Mouse (Mus musculus) forebrain, embryonic 12.5 days (tissue): Measurements from ENCODE around the gene Smarcc2. TPM values are rescaled to one million over a fixed set of nuclear protein-coding genes. Genes with fewer than 3 reads are reported as not detected.

Source experiments
- ATAC-seq: fragments of 200-750 bp; cut with Nextera tagmentation; 2 replicates; pipeline ENCODE4 v1.8.0; 2017; ENCODE audit warnings: moderate TSS enrichment; ENCODE audit not compliant: low FRiP score
- H3K27ac ChIP-seq: fragments of 300-500 bp; sonication (generic); 2 replicates; pipeline ENCODE4 v1.5.1; 2016; ENCODE audit warnings: mild to moderate bottlenecking
- H3K27me3 ChIP-seq: fragments of 300-500 bp; sonication (generic); 2 replicates; pipeline ENCODE4 v1.6.1; 2016; ENCODE audit warnings: mild to moderate bottlenecking
- H3K36me3 ChIP-seq: fragments of 300-500 bp; sonication (generic); replicated peaks from 2 replicates; pipeline ENCODE4 v1.6.1; 2016; ENCODE audit warnings: mild to moderate bottlenecking
- H3K4me1 ChIP-seq: fragments of 300-500 bp; sonication (generic); 2 replicates; pipeline ENCODE4 v1.6.1; 2016
- H3K4me2 ChIP-seq: fragments of 300-500 bp; sonication (generic); 2 replicates; pipeline ENCODE4 v1.6.1; 2016; ENCODE audit warnings: mild to moderate bottlenecking, moderate library complexity
- H3K4me3 ChIP-seq: fragments of 300-500 bp; sonication (generic); replicated peaks from 2 replicates; pipeline ENCODE4 v1.5.1; 2016; ENCODE audit warnings: mild to moderate bottlenecking
- H3K9ac ChIP-seq: fragments of 300-500 bp; sonication (generic); 2 replicates; pipeline ENCODE4 v1.6.1; 2016; ENCODE audit warnings: mild to moderate bottlenecking
- H3K9me3 ChIP-seq: fragments of 300-500 bp; sonication (generic); 2 replicates; pipeline ENCODE4 v1.6.1; 2016
- WGBS: fragments of 180-500 bp; shearing (Covaris S2); methylation state at CpG from one replicate; pipeline ENCODE4 v1.1.7; 2016; 5-methylcytosine and 5-hydroxymethylcytosine counted together
- polyA plus RNA-seq: library from polyadenylated mRNA; unstranded; fragments of >200 nt; fragmentation: Nextera tagmentation; extraction: Ambion mirVana; gene quantifications from 2 replicates; pipeline ENCODE4 v1.2.1, GENCODE M21; 2016

Gene Smarcc2
- polyA plus RNA-seq, 1 experiment from 2014 or later, result 189 TPM

DNA sequence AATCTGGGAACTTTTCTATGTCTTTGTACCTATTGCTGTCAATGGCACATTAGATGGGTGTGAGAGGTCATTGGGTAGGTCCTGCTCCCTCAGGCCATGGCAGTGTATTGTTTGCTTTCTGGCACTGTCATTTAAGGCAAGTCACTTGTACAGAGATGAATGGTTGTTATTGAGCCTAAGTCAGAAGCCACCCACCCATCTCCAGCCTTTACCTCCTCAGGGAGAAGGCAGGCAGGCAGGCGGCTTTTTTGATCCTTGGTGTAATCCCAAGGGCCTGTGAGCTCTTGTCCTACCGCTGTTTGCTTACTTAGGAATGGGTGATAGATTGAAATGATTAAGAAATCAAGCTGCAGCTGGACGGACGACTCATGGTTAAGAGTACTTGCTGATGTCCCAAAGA, 29.6 kb upstream of the Smarcc2 start:
- no peaks in the 10 kb centered on the region for H3K4me1 ChIP-seq
- ATAC-seq, result no peak
- peaks cover 51% of the 10 kb centered on the region for H3K36me3 ChIP-seq
- H3K27me3 ChIP-seq, result no peaks in the 10 kb centered on the region
- H3K4me3 ChIP-seq, result no peak overlapping the region
- H3K27ac ChIP-seq, result no peak overlapping the region
- WGBS, result 89% methylated on average over 4 of the region's 4 CpGs
- H3K9ac ChIP-seq, result no peak overlapping the region
- no peaks in the 10 kb centered on the region for H3K9me3 ChIP-seq
- H3K4me2 ChIP-seq, result no peak overlapping the region

DNA sequence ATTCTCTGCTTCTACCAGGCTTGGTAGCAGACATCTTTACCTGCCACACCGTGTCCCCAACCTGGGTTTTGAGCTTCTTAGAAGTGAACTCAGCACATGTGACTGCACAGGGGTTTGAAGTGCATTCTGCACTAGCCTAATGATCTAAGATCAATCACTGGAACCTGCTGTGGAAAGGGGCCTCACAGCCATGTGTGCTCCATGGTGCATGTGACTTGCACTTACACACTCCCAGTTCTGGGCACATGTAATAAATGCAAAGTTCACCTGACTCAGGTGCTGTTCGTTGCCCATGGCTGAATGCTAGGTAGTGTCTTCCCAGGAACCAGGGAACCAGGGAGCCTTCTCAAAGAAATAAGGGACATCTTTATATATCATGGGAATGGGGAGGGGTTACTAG, 25.6 kb upstream of the Smarcc2 start:
- Histone ChIP-seq H3K4me3 (no peak overlapping the region), H3K27ac (no peak overlapping the region), H3K36me3 (peaks cover 82% of the 10 kb centered on the region), H3K27me3 (no peaks in the 10 kb centered on the region), H3K4me1 (no peaks in the 10 kb centered on the region), H3K9ac (no peak overlapping the region), H3K4me2 (no peak overlapping the region), H3K9me3 (no peaks in the 10 kb centered on the region)
- 97% methylated on average over 2 of the region's 2 CpGs for WGBS
- no peak for ATAC-seq

DNA sequence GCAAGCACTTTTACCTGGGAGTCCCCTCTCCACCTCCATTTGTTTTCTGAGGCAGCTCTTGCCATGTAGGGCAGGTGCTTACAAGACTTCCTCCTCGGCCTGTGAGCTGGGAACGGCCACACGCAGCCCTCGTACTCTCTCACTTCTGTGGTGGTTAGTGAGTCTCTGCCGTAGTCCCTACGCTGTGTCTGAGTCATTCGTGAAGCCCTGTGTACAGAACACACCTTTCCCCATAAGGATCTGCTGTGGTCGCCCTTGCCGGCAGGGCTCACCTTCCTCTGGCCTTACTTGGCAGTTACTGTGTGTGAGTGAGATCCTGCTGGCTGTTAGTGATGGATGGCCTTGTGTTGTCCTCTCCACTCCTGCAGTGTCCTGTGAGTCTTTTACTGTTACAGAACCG, 24.4 kb upstream of the Smarcc2 start:
- WGBS, result 92% methylated on average over 10 of the region's 10 CpGs
- Histone ChIP-seq H3K27ac (no peak overlapping the region), H3K4me2 (no peak overlapping the region), H3K9ac (no peak overlapping the region), H3K4me3 (no peak overlapping the region), H3K4me1 (no peaks in the 10 kb centered on the region), H3K36me3 (peaks cover 81% of the 10 kb centered on the region), H3K9me3 (no peaks in the 10 kb centered on the region), H3K27me3 (no peaks in the 10 kb centered on the region)
- no peak for ATAC-seq

DNA sequence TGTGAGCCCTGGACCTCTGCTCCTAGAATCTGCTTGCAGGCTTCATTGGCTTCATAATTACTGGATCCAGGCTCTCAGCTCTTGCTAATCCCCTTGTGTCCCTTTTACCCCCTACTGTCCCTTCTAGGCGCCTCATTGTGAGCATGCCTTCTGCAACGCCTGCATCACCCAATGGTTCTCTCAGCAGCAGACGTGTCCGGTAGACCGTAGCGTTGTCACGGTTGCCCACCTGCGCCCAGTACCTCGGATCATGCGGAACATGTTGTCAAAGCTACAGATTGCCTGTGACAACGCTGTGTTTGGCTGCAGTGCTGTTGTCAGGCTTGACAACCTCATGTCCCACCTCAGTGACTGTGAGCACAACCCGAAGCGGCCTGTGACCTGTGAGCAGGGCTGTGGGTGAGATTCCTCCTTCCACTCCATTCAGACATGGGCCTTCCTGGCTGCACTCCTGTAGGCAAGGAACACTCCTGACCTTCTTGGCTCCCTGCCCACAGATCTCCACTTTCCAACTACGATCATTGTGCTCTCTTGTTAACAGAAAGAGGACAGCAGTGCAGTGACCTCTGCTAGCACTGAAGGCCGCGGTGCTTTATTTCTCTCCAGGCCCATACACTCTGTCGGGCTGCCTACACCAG, 23.7 kb upstream of the Smarcc2 start:
- no peak overlapping the region for H3K9ac ChIP-seq
- WGBS, result 83% methylated on average over 17 of the region's 17 CpGs
- no peak overlapping the region for H3K4me3 ChIP-seq
- H3K4me2 ChIP-seq, result no peak overlapping the region
- H3K36me3 ChIP-seq, result peaks cover 81% of the 10 kb centered on the region
- H3K27ac ChIP-seq, result no peak overlapping the region
- no peaks in the 10 kb centered on the region for H3K4me1 ChIP-seq
- H3K9me3 ChIP-seq, result no peaks in the 10 kb centered on the region
- ATAC-seq, result no peak
- H3K27me3 ChIP-seq, result no peaks in the 10 kb centered on the region

DNA sequence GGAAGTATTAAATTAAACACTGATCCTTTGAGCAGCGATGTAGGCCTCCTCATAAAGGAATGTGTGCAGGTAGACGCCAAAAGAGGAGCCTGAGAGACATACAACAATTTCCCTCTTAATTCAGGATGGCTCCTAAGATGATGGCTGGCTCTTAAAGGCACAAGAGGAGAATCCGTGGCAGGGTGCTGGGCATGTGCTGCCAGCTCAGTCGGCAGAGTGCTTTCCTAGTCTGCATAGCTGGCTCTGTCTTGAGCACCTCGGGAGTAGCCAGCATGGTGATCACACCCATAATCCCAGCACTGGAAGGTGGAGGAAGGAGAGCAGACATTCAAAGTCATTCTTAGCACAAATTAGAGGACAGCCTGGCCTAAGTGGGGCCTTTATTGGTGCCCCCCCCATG, 23.2 kb upstream of the Smarcc2 start:
- H3K36me3 ChIP-seq, result peaks cover 81% of the 10 kb centered on the region
- no peaks in the 10 kb centered on the region for H3K27me3 ChIP-seq
- WGBS, result 91% methylated on average over 5 of the region's 5 CpGs
- H3K4me3 ChIP-seq, result no peak overlapping the region
- H3K9me3 ChIP-seq, result no peaks in the 10 kb centered on the region
- no peak for ATAC-seq
- H3K4me1 ChIP-seq, result no peaks in the 10 kb centered on the region
- H3K9ac ChIP-seq, result no peak overlapping the region
- no peak overlapping the region for H3K27ac ChIP-seq
- H3K4me2 ChIP-seq, result no peak overlapping the region

DNA sequence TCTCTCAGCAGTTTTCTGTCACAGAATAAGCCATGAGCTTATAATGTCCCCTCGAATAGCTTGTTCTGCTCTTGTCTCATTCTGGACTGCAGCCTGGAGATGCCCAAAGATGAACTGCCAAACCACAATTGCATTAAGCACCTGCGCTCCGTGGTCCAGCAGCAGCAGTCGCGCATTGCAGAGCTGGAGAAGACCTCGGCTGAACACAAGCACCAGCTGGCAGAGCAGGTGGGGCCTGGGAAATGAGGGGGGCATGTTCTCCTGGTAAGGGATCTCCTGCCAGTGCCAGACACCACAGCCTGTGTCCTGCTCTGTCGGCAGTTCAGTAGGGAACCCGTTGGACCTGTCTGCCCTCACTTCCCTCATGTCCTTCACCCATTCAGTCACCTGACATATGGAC, 22.7 kb upstream of the Smarcc2 start:
- Histone ChIP-seq H3K27me3 (no peaks in the 10 kb centered on the region), H3K9me3 (no peaks in the 10 kb centered on the region), H3K4me2 (no peak overlapping the region), H3K27ac (no peak overlapping the region), H3K9ac (no peak overlapping the region), H3K4me1 (no peaks in the 10 kb centered on the region), H3K4me3 (no peak overlapping the region), H3K36me3 (peaks cover 79% of the 10 kb centered on the region)
- no peak for ATAC-seq
- WGBS, result 97% methylated on average over 8 of the region's 8 CpGs

DNA sequence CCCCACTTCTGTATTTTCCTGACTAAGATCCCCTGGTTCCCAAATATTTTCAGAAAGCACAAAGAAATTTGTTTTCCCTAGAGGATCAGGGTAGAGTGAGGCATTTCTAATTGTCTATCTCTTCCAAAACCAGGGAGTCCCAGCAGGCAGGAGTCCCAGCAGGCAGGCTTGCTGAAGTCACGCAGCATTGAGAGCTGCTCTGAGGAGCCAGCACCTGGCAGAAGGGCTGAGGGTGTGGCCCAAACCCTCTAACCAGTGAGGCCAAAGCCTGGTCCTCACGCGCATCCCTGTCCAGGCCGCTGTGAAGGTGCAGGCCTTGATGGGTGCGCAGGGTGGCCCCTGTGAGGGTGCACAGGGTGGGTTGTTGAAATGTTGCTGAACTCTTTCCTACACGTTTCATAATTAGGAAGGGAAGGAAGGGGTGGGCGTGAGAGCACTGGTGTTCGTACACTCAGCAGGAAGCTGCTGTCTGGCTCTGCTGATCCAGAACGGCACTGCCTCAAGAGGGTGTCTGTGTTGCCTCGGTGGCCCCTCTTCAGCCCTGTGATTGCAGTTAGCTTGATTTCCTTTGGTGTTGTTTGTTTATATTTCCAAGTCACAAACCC, 20.3 kb upstream of the Smarcc2 start:
- Histone ChIP-seq H3K4me3 (no peak overlapping the region), H3K9ac (no peak overlapping the region), H3K9me3 (no peaks in the 10 kb centered on the region), H3K4me1 (no peaks in the 10 kb centered on the region), H3K27ac (no peak overlapping the region), H3K4me2 (no peak overlapping the region), H3K36me3 (peaks cover 82% of the 10 kb centered on the region), H3K27me3 (no peaks in the 10 kb centered on the region)
- no peak for ATAC-seq
- 86% methylated on average over 10 of the region's 10 CpGs for WGBS

DNA sequence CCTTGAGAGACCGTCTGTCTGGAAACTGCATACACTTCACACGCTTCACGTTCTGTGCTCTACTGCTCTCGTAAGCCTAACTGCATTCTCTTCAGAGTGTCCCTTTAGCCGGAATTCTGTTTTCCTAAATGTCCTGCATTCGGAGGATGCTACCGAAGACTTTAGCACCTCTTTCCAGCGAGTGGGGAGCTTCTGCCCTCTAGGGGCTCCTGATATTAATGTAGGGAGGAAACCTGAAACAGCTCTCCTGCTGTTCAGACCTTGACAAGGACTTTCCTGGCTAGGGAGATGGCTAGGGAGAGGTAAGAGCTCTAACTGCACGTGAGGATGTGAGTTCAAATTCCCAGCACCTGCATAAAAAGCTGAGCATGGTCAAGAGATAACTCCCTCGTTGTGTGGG, 18.6 kb upstream of the Smarcc2 start:
- ATAC-seq, result no peak
- peaks cover 68% of the 10 kb centered on the region for H3K36me3 ChIP-seq
- WGBS, result 68% methylated on average over 10 of the region's 10 CpGs

DNA sequence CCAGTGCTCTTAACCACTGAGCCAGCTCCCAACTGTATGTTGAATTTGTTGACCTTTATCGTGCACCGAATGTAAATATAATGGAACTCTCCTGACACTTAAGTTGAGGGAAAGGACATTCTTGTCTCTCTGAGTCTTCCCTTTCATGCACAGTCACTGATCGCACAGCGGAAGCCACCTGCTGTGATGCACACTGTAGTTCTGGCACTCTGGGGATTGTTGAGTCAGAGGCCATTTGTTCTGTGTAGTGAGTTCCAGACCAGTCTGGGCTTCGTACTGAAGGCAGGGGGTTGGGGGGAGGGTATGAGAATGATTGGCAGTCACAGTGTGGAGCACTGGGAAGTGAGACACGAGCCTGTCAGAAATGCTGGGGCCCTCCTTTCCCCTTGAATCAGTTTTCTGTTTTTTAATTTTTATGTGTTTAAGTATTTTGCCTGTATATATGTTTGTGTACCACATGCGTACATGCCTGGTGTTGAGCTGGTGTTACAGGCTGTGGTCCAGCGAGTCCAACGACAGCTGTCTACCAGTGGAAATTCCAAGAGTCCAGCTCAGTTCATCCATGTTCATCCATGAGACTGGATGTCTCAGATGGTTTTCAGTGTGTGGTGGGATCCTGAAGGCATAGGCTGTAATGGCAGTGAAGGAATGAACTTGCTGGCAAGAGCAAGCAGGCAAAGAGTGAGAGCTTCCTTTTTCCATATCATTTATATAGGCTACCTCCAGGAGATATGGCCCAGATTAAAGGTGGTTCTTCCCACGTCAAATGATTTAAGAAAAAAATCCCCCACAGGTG, 17.5 kb upstream of the Smarcc2 start:
- no peak overlapping the region for H3K4me3 ChIP-seq
- no peak overlapping the region for H3K4me2 ChIP-seq
- H3K4me1 ChIP-seq, result no peaks in the 10 kb centered on the region
- no peak overlapping the region for H3K9ac ChIP-seq
- no peak for ATAC-seq
- H3K27ac ChIP-seq, result no peak overlapping the region
- H3K9me3 ChIP-seq, result no peaks in the 10 kb centered on the region
- 88% methylated on average over 10 of the region's 10 CpGs for WGBS
- H3K27me3 ChIP-seq, result no peaks in the 10 kb centered on the region
- H3K36me3 ChIP-seq, result peaks cover 57% of the 10 kb centered on the region

More for the DNA sequence above, 18.6 kb upstream of the Smarcc2 start:
- no peaks in the 10 kb centered on the region for H3K9me3 ChIP-seq
- H3K4me2 ChIP-seq, result no peak overlapping the region
- no peak overlapping the region for H3K27ac ChIP-seq
- H3K27me3 ChIP-seq, result no peaks in the 10 kb centered on the region
- no peak overlapping the region for H3K9ac ChIP-seq
- no peaks in the 10 kb centered on the region for H3K4me1 ChIP-seq
- no peak overlapping the region for H3K4me3 ChIP-seq

DNA sequence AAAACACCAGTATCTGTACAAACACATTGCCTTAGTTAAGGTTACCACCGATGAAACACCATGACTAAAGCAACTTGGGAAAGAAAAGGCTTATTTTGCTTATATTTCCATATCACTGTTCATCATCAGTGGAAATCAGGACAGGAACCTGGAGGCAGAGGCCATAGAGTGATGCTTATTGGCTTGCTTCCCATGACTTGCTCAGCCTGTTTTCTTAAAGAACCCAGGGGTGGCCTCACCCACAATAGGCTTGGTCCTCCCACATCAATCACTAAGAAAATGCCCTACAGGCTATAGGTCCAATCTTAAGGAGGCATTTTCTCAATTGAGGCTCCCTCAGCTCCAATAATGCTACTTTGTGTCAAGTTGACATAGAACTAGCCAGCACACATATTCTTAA, 16.3 kb upstream of the Smarcc2 start:
- H3K36me3 ChIP-seq, result peaks cover 45% of the 10 kb centered on the region
- H3K27me3 ChIP-seq, result no peaks in the 10 kb centered on the region
- no peaks in the 10 kb centered on the region for H3K4me1 ChIP-seq
- no peak overlapping the region for H3K9ac ChIP-seq
- 96% methylated on average over 1 of the region's 1 CpGs for WGBS
- H3K9me3 ChIP-seq, result no peaks in the 10 kb centered on the region
- ATAC-seq, result no peak
- no peak overlapping the region for H3K4me3 ChIP-seq
- H3K27ac ChIP-seq, result no peak overlapping the region
- H3K4me2 ChIP-seq, result no peak overlapping the region

DNA sequence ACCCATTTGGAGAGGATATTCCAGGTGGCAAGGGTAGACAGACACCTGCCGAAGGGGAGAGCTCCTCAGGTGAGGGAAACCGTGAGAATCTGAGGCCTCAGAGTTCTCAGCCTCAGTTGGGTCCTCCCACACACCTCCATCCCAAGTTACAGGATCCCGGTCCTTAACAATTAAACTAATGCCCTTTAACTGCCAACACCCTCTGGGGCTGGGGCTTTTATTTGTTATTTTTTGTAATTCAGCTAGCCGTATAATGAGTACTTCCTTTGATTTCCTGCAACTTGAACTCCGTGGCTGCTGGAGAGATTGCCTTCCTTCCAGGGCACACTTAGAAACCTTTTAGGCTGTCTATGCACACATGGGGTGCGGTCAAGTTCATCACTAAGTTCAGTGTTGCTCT, 14.7 kb upstream of the Smarcc2 start:
- no peak overlapping the region for H3K4me2 ChIP-seq
- H3K27ac ChIP-seq, result no peak overlapping the region
- H3K9ac ChIP-seq, result no peak overlapping the region
- no peak for ATAC-seq
- 82% methylated on average over 6 of the region's 6 CpGs for WGBS
- no peaks in the 10 kb centered on the region for H3K4me1 ChIP-seq
- H3K27me3 ChIP-seq, result no peaks in the 10 kb centered on the region; the same call in 1 of the 2 replicates
- no peak overlapping the region for H3K4me3 ChIP-seq
- no peaks in the 10 kb centered on the region for H3K9me3 ChIP-seq
- H3K36me3 ChIP-seq, result peaks cover 30% of the 10 kb centered on the region

DNA sequence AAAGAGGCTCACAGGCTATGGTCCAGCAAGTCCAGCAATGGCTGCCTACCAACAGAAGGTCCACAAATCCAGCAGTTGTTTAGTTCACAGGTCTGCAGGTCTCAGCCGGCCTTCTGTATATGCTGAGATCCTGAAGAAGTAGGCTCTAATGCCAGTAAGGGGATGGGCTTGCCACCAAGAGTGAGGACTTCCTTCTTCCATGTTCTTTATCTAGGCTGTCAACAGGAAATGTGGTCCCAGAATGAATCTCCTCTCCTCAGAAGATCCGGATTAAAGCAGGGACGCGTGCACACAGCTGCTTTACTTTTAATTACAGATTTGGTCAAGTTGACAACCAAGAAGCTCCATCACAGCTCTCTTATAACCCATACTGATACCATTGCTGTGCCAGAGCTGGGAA, 13.6 kb upstream of the Smarcc2 start:
- Histone ChIP-seq H3K9me3 (no peaks in the 10 kb centered on the region), H3K27me3 (no peaks in the 10 kb centered on the region; the same call in 1 of the 2 replicates), H3K36me3 (peaks cover 20% of the 10 kb centered on the region), H3K9ac (no peak overlapping the region), H3K4me1 (no peaks in the 10 kb centered on the region), H3K4me3 (no peak overlapping the region), H3K27ac (no peak overlapping the region), H3K4me2 (no peak overlapping the region)
- no peak for ATAC-seq
- 91% methylated on average over 4 of the region's 4 CpGs for WGBS

DNA sequence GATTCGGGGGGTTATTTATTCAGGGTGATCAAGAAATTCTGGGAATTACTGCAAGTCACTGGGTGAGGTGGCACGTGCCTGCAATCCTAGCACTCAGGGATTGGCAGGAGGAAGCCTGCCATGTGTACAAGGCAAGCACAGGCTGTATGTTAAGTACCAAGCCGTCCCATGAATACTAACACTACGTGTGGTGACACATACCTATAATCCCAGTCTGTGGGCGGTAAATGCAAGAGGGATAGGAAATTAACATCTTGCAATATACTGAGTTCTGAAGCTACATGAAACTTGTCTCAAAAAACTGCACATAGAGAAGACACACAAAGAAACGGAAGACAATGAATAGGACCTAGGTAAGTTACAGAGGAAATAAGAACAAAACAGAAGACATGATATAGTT, 8.0 kb upstream of the Smarcc2 start:
- Histone ChIP-seq H3K36me3 (no peaks in the 10 kb centered on the region), H3K27me3 (no peaks in the 10 kb centered on the region; the same call in 1 of the 2 replicates), H3K4me1 (no peaks in the 10 kb centered on the region), H3K4me3 (no peak overlapping the region), H3K4me2 (no peak overlapping the region), H3K9me3 (no peaks in the 10 kb centered on the region), H3K9ac (no peak overlapping the region), H3K27ac (no peak overlapping the region)
- no peak for ATAC-seq
- WGBS, result 86% methylated on average over 6 of the region's 6 CpGs
